ENCODE assay signal across 25 mouse cellular contexts in the genomic region with DNA sequence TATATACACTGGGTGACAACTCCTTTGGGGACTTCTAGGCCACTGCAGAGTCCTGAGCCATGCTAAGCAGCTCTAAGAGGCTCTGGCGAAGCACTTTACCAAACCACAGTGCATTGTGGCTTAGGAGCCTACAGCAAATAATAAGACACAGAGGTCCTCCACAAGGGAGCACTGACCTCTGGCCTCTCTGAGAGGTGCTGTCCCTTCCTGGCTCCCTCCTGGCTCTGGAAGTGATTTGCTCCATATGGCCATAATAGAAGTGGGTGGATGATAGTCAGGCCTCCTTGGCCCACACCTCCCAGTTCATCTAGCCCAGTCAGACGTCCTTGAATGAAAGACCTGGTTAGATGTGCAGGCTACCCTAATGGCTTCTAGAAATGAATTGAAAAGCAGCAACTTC. TPM values are rescaled to one million over a fixed set of nuclear protein-coding genes. Genes with fewer than 3 reads are reported as not detected.
DNase-seq lines count a peak whose midpoint lies in the region; ATAC-seq and TF ChIP-seq lines count a peak whose summit lies in the region.
"Had no signal": no experiment of that assay in that cellular context is flagged by ENCODE, and none has a peak within 500 bp of the region (broad histone marks: within the 10 kb centered on the region; RNA-seq: fewer than 3 reads in every experiment).

No protein-coding gene starts in this region.

- no peak overlapping the region for H3K9ac ChIP-seq in kidney, postnatal 0 days (ENCODE audit: low read depth, low read length)
- peak overlapping the region; percentile 30; the same call in 1 of the 2 replicates for H3K9ac ChIP-seq in limb, embryonic 11.5 days (ENCODE audit: low read length)
- H3K9ac ChIP-seq: forebrain, embryonic 13.5 days; hindbrain, embryonic 13.5 days had no signal

- 72% methylated on average over 2 of the region's 2 CpGs for WGBS in kidney, postnatal 0 days
- 23% methylated on average over 2 of the region's 2 CpGs for WGBS in limb, embryonic 11.5 days

- H3K9me3 ChIP-seq in kidney, postnatal 0 days (replicated peaks; ENCODE audit: low read length) = no peaks in the 10 kb centered on the region
- H3K9me3 ChIP-seq in limb, embryonic 11.5 days (ENCODE audit: control insufficient read depth, low read length) = no peaks in the 10 kb centered on the region
- H3K9me3 ChIP-seq: forebrain, embryonic 13.5 days; hindbrain, embryonic 13.5 days had no signal

- no peaks in the 10 kb centered on the region for H3K27me3 ChIP-seq in kidney, postnatal 0 days (ENCODE audit: insufficient read depth, low read length)
- no peaks in the 10 kb centered on the region for H3K27me3 ChIP-seq in limb, embryonic 11.5 days (ENCODE audit: control insufficient read depth, insufficient read depth, low read length)
- H3K27me3 ChIP-seq: forebrain, embryonic 13.5 days; hindbrain, embryonic 13.5 days had no signal

- no peak overlapping the region for H3K4me2 ChIP-seq in kidney, postnatal 0 days (ENCODE audit: low read length)
- H3K4me2 ChIP-seq in limb, embryonic 11.5 days (ENCODE audit: low read depth, severe bottlenecking) = no peak overlapping the region
- H3K4me2 ChIP-seq: forebrain, embryonic 13.5 days; hindbrain, embryonic 13.5 days had no signal

- no peak for TF ChIP-seq CTCF in kidney, postnatal 0 days (IDR thresholded peaks at IDR 0.05; ENCODE audit: low read depth)

- no peak for DNase-seq in kidney, postnatal 0 days (ENCODE audit: low spot score)
- no peak for DNase-seq in kidney, postnatal 4 days
- DNase-seq in embryo, embryonic 9.5 days (ENCODE audit: extremely low spot score) = peak; percentile 18
- no peak for DNase-seq in limb, embryonic 11.5 days (ENCODE audit: low spot score)
- no peak for DNase-seq in Muller cell, postnatal 12 days (ENCODE audit: inconsistent ontology term)
- DNase-seq in urinary bladder, postnatal 36 days (ENCODE audit: low spot score in 2 of 2) = no peak
- DNase-seq: adrenal gland, postnatal 10 days; adrenal gland, postnatal 36 days; cerebellum, adult 11 months; cerebellum, adult 2 months; cerebellum, adult 9-11 months; cerebellum, postnatal 25 days; gastrocnemius, postnatal 10 days; gastrocnemius, postnatal 36 days; heart, adult 2 months had no signal

- H3K4me3 ChIP-seq in kidney, postnatal 0 days (replicated peaks; ENCODE audit: low read depth, low read length) = no peak overlapping the region
- H3K4me3 ChIP-seq in limb, embryonic 11.5 days (ENCODE audit: low read depth, low read length) = no peak overlapping the region
- H3K4me3 ChIP-seq: forebrain, embryonic 10.5 days; forebrain, embryonic 13.5 days; heart, adult 2 months; heart, embryonic 10.5 days; hindbrain, embryonic 13.5 days had no signal

- ATAC-seq in kidney, postnatal 0 days (replicated peaks; ENCODE audit: low FRiP score, low read depth) = no peak
- no peak for ATAC-seq in limb, embryonic 11.5 days (ENCODE audit: insufficient number of reproducible peaks, low FRiP score, low TSS enrichment, low read depth)
- ATAC-seq: activated CD4-positive, CD25-positive, alpha-beta regulatory T cell, adult 4 months; CD4-positive, CD25-positive, alpha-beta regulatory T cell, adult 4 months; forebrain, embryonic 13.5 days; forebrain, embryonic 16.5 days; hindbrain, postnatal 0 days; inflammation-experienced regulatory T-cells, adult 6 months; intestine, embryonic 16.5 days had no signal

- 0 out of 2 replicates have a peak overlapping the region, but pooled peaks have one; percentile 36 for H3K27ac ChIP-seq in kidney, postnatal 0 days
- no peak overlapping the region for H3K27ac ChIP-seq in limb, embryonic 11.5 days (replicated peaks; ENCODE audit: low read depth, low read length)
- H3K27ac ChIP-seq: forebrain, embryonic 10.5 days; forebrain, embryonic 13.5 days; heart, adult 2 months; heart, embryonic 10.5 days; hindbrain, embryonic 13.5 days; hindbrain, postnatal 0 days had no signal

- peaks cover 6% of the 10 kb centered on the region; the same call in 1 of the 2 replicates for H3K4me1 ChIP-seq in kidney, postnatal 0 days (replicated peaks; ENCODE audit: insufficient read depth, low read length)
- peaks cover 11% of the 10 kb centered on the region; the same call in 1 of the 2 replicates for H3K4me1 ChIP-seq in limb, embryonic 11.5 days (ENCODE audit: control insufficient read depth, insufficient read depth, low read length)
- H3K4me1 ChIP-seq: forebrain, embryonic 13.5 days; hindbrain, embryonic 13.5 days had no signal

- H3K36me3 ChIP-seq in kidney, postnatal 0 days (ENCODE audit: insufficient read depth, low read length) = no peaks in the 10 kb centered on the region
- no peaks in the 10 kb centered on the region for H3K36me3 ChIP-seq in limb, embryonic 11.5 days (ENCODE audit: control insufficient read depth, insufficient read depth, low read length)
- H3K36me3 ChIP-seq: forebrain, embryonic 10.5 days; hindbrain, embryonic 13.5 days had no signal

RNA-seq across cellular contexts. Expression of gene Mrpl33, which starts 8.7 kb away (rescaled TPM):
- 369 and 406 TPM in 2 replicates for polyA plus RNA-seq in kidney, postnatal 0 days (2015; fragmentation: Nextera tagmentation; extraction: Ambion mirVana)
- 254 and 258 TPM in 2 replicates for polyA plus RNA-seq in limb, embryonic 11.5 days (2014; fragmentation: Nextera tagmentation; extraction: Ambion mirVana)
